Mouse (Mus musculus) spleen, adult 2 months (tissue): ENCODE data around the gene Tpk1. TPM values are rescaled to one million over a fixed set of nuclear protein-coding genes. Genes with fewer than 3 reads are reported as not detected.

Experiments used
- DNase-seq, 2 experiments: peaks; one replicate each; pipeline versions ENCODE4 v3.0.0 to v3.0.0-alpha.2; 2012 to 2021; ENCODE audit warnings: low spot score in 2 of 2, low read depth in 1 of 2
- H3K27ac ChIP-seq: fragments of 200-500 bp; 2 replicates; pipeline ENCODE4 v1.5.1; 2012; ENCODE audit warnings: low read length, inconsistent platforms; ENCODE audit not compliant: insufficient read depth
- H3K27me3 ChIP-seq: fragments of 200-500 bp; 2 replicates; pipeline ENCODE4 v1.6.1; 2012; ENCODE audit warnings: mild to moderate bottlenecking, moderate library complexity, low read length, inconsistent platforms; ENCODE audit not compliant: control insufficient read depth, insufficient read depth
- H3K36me3 ChIP-seq: fragments of 200-500 bp; 2 replicates; pipeline ENCODE4 v1.6.1; 2012; ENCODE audit warnings: mild to moderate bottlenecking, low read length, inconsistent platforms; ENCODE audit not compliant: control insufficient read depth, insufficient read depth
- H3K4me1 ChIP-seq: fragments of 200-500 bp; 2 replicates; pipeline ENCODE4 v1.6.1; 2011; ENCODE audit warnings: inconsistent platforms; ENCODE audit not compliant: control insufficient read depth, insufficient read depth, insufficient read length
- H3K4me3 ChIP-seq: fragments of 200-500 bp; 2 replicates; pipeline ENCODE4 v1.5.1; 2011; ENCODE audit warnings: mild to moderate bottlenecking, inconsistent platforms; ENCODE audit not compliant: insufficient read depth, insufficient read length; ENCODE audit errors: extremely low read depth
- CTCF ChIP-seq: fragments of 200-500 bp; IDR thresholded peaks from 2 replicates; pipeline ENCODE4 v1.5.1; 2011; ENCODE audit warnings: mild to moderate bottlenecking, inconsistent platforms; ENCODE audit not compliant: insufficient read depth, insufficient read length, insufficient replicate concordance; ENCODE audit errors: extremely low read depth
- POLR2A ChIP-seq: fragments of 200-500 bp; IDR thresholded peaks from 2 replicates; pipeline ENCODE4 v1.6.1; 2011; ENCODE audit warnings: low read depth, low read length, inconsistent platforms
- WGBS: fragments of 180-500 bp; shearing (Covaris S2); methylation state at CpG from one replicate; pipeline ENCODE4 v1.1.7; 2018; 5-methylcytosine and 5-hydroxymethylcytosine counted together
- polyA plus RNA-seq: library from polyadenylated mRNA; depleted of rRNA; stranded (reverse); fragments of >200 nt; gene quantifications from 2 replicates; pipeline ENCODE4 v1.2.3, GENCODE M21; 2012

Gene Tpk1
- polyA plus RNA-seq, 1 experiment, result 1.6 TPM

- 85% methylated on average over 1 of the region's 1 CpGs for WGBS
- Histone ChIP-seq H3K36me3 (no peaks in the 10 kb centered on the region), H3K4me3 (no peak overlapping the region), H3K27me3 (no peaks in the 10 kb centered on the region), H3K27ac (no peak overlapping the region), H3K4me1 (no peaks in the 10 kb centered on the region)
- TF ChIP-seq CTCF (no peak), POLR2A (no peak)
- DNase-seq, result no peak
Measured at GRCm38 (mm10) chr6:43551410-43551809, 114.7 kb downstream of the Tpk1 start.

GRCm38 (mm10) chr6:43546537-43546936 lies 119.5 kb downstream of the Tpk1 start:
- no peaks in the 10 kb centered on the region for H3K4me1 ChIP-seq
- DNase-seq, result no peak
- TF ChIP-seq POLR2A (no peak), CTCF (no peak)
- no peak overlapping the region for H3K27ac ChIP-seq
- H3K36me3 ChIP-seq, result no peaks in the 10 kb centered on the region
- 84% methylated on average over 1 of the region's 1 CpGs for WGBS
- no peaks in the 10 kb centered on the region for H3K27me3 ChIP-seq
- H3K4me3 ChIP-seq, result no peak overlapping the region

- no peak for DNase-seq
- no peaks in the 10 kb centered on the region for H3K4me1 ChIP-seq
- TF ChIP-seq POLR2A (no peak), CTCF (no peak)
- WGBS, result 91% methylated on average over 2 of the region's 2 CpGs
- H3K4me3 ChIP-seq, result no peak overlapping the region
- no peaks in the 10 kb centered on the region for H3K27me3 ChIP-seq
- H3K36me3 ChIP-seq, result no peaks in the 10 kb centered on the region
- no peak overlapping the region for H3K27ac ChIP-seq
Measured at GRCm38 (mm10) chr6:43537252-43537870, 128.7 kb downstream of the Tpk1 start.

GRCm38 (mm10) chr6:43535459-43535858 lies 130.6 kb downstream of the Tpk1 start:
- TF ChIP-seq CTCF, result no peak
- no peak for TF ChIP-seq POLR2A
- WGBS, result 95% methylated on average over 2 of the region's 2 CpGs
- Histone ChIP-seq H3K36me3 (no peaks in the 10 kb centered on the region), H3K27me3 (no peaks in the 10 kb centered on the region), H3K4me3 (no peak overlapping the region), H3K4me1 (no peaks in the 10 kb centered on the region), H3K27ac (no peak overlapping the region)
- DNase-seq, result no peak

DNA sequence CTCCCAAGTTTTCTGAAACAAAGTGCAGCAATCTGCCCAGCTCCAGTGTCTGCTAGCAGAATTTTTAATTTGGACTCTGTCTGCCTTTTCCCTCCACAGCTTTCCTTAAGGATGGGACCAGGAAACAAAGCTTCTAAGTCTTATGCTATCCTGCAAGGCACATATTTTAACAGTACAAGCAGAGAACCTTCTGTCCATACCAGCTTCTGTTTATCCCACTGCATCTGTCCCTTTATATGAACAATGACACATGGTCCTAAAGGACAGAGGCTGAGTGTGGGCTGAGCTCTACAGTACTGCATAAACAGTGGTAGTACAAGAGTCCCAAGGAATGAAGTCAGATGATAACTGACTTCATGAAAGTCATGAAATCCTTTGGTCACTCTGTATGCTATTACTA lies 132.8 kb downstream of the Tpk1 start:
- TF ChIP-seq POLR2A (no peak), CTCF (no peak)
- H3K27ac ChIP-seq, result no peak overlapping the region
- no peak for DNase-seq
- no peak overlapping the region for H3K4me3 ChIP-seq
- H3K4me1 ChIP-seq, result no peaks in the 10 kb centered on the region
- H3K36me3 ChIP-seq, result no peaks in the 10 kb centered on the region
- H3K27me3 ChIP-seq, result no peaks in the 10 kb centered on the region

GRCm38 (mm10) chr6:43532822-43533221 lies 133.3 kb downstream of the Tpk1 start:
- Histone ChIP-seq H3K4me3 (no peak overlapping the region), H3K36me3 (no peaks in the 10 kb centered on the region), H3K27me3 (no peaks in the 10 kb centered on the region), H3K27ac (no peak overlapping the region), H3K4me1 (no peaks in the 10 kb centered on the region)
- 91% methylated on average over 3 of the region's 3 CpGs for WGBS
- TF ChIP-seq CTCF (no peak), POLR2A (no peak)
- DNase-seq, result no peak

DNA sequence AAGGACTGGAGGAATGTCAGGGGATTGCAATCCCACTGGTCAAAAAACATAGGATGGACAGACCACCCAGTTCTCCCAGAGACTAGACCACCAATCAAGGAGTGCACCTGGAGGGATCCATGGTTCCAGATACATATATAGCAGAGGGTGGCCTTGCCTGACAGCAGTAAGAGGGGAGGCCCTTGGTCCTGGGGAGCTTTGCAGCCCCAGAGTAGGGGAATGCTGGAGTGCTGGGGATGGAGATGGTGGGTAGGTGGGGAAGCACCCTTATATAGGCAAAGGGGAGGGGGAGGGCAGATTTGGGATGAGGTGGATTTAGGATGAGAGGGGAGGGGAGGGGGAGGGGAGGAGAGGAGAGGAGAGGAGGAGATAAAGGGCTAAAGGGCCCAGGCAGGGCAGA lies 134.1 kb downstream of the Tpk1 start:
- Histone ChIP-seq H3K36me3 (no peaks in the 10 kb centered on the region), H3K27me3 (no peaks in the 10 kb centered on the region), H3K27ac (no peak overlapping the region), H3K4me1 (no peaks in the 10 kb centered on the region), H3K4me3 (no peak overlapping the region)
- TF ChIP-seq POLR2A, result no peak
- TF ChIP-seq CTCF, result no peak
- DNase-seq, result no peak
